Mouse (Mus musculus): ENCODE measurements around the gene Cdkn2aipnl.

DNA sequence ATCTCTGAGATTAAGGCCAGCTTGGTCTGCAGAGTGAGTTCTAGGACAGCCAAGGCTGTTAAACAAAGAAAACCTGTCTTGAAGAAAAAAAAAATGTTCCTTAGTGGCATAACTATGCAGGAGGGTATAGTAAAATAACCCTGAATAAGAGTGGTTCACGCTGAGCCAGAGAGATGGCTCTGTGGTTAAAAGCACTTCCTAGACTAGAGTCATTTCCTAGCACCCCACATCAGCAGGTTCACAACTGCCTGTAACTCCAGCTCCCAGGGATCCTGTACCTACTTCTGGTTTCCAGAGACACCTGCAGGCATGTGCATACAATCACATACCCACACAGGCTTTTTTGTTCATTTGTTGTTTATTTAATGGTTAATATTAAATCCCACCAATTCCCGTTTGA, 38.1 kb downstream of the Cdkn2aipnl start:
- TF ChIP-seq POLR2A (IDR thresholded peaks at IDR 0.05; ENCODE audit: control insufficient read depth, extremely low read depth, insufficient read depth, low read length, poor library complexity) = no peak
- TF ChIP-seq CTCF (IDR thresholded peaks at IDR 0.05; ENCODE audit: borderline replicate concordance, control insufficient read depth, extremely low read depth, insufficient read depth, low read length, poor library complexity) = no peak
